In genomic region chr5:96365590-96365989, GRCm38 (mm10) we compare ENCODE assay signal across 30 mouse cellular contexts. TPM values are rescaled to one million over a fixed set of nuclear protein-coding genes. Genes with fewer than 3 reads are reported as not detected.
A peak's percentile ranks its signal among the peaks of the same experiment; 100 is the strongest.
DNase-seq lines count a peak whose midpoint lies in the region; ATAC-seq lines count a peak whose summit lies in the region.
"Had no signal": no experiment of that assay in that cellular context is flagged by ENCODE, and none has a peak within 500 bp of the region (broad histone marks: within the 10 kb centered on the region; RNA-seq: fewer than 3 reads in every experiment).

No protein-coding gene starts in this region.

- H3K36me3 ChIP-seq in heart, embryonic 10.5 days = no peaks in the 10 kb centered on the region
- H3K36me3 ChIP-seq in heart, embryonic 12.5 days = no peaks in the 10 kb centered on the region
- H3K36me3 ChIP-seq in midbrain, embryonic 10.5 days = no peaks in the 10 kb centered on the region
- H3K36me3 ChIP-seq: embryonic facial prominence, embryonic 13.5 days; embryonic facial prominence, embryonic 15.5 days; forebrain, embryonic 10.5 days; forebrain, embryonic 12.5 days; G1E had no signal

- H3K4me2 ChIP-seq in heart, embryonic 12.5 days = no peak overlapping the region
- H3K4me2 ChIP-seq: embryonic facial prominence, embryonic 13.5 days; embryonic facial prominence, embryonic 15.5 days; forebrain, embryonic 12.5 days had no signal

- WGBS in heart, embryonic 10.5 days = 61% methylated on average over 5 of the region's 5 CpGs
- 52% methylated on average over 5 of the region's 5 CpGs for WGBS in heart, embryonic 12.5 days
- WGBS in midbrain, embryonic 10.5 days = 88% methylated on average over 5 of the region's 5 CpGs

- no peaks in the 10 kb centered on the region for H3K9me3 ChIP-seq in heart, embryonic 10.5 days
- H3K9me3 ChIP-seq in heart, embryonic 12.5 days (replicated peaks) = no peaks in the 10 kb centered on the region
- H3K9me3 ChIP-seq in midbrain, embryonic 10.5 days (replicated peaks) = no peaks in the 10 kb centered on the region
- H3K9me3 ChIP-seq: embryonic facial prominence, embryonic 13.5 days; embryonic facial prominence, embryonic 15.5 days; forebrain, embryonic 10.5 days; forebrain, embryonic 12.5 days; G1E had no signal

- H3K4me1 ChIP-seq in heart, embryonic 10.5 days = peaks cover 21% of the 10 kb centered on the region
- peaks cover 10% of the 10 kb centered on the region for H3K4me1 ChIP-seq in heart, embryonic 12.5 days (replicated peaks)
- H3K4me1 ChIP-seq in midbrain, embryonic 10.5 days = no peaks in the 10 kb centered on the region
- H3K4me1 ChIP-seq: embryonic facial prominence, embryonic 13.5 days; embryonic facial prominence, embryonic 15.5 days had no signal

- DNase-seq in heart, embryonic 10.5 days (ENCODE audit: low spot score) = no peak
- peak; percentile 16 for DNase-seq in c-Kit-negative CD71-positive TER-119-positive erythroid progenitor cells, embryonic 14.5 days (ENCODE audit: low read depth, low spot score)
- peak; percentile 40 for DNase-seq in c-Kit-positive CD71-positive TER-119-positive erythroid progenitor cells, embryonic 14.5 days (ENCODE audit: low spot score)
- no peak for DNase-seq in midbrain, embryonic 10.5 days (ENCODE audit: low spot score)
- DNase-seq: adrenal gland, adult 8-10 months; adrenal gland, postnatal 14 days; adrenal gland, postnatal 36 days; B cell, adult 2 months; cerebellum, adult 11 months; cerebellum, adult 18-20 months; cerebellum, adult 8-10 months; cerebellum, adult 9-11 months; cerebellum, postnatal 14 days; cerebellum, postnatal 36 days; embryo, embryonic 11 days had no signal

- no peaks in the 10 kb centered on the region for H3K27me3 ChIP-seq in heart, embryonic 10.5 days (ENCODE audit: insufficient read depth, poor library complexity, severe bottlenecking)
- no peaks in the 10 kb centered on the region for H3K27me3 ChIP-seq in heart, embryonic 12.5 days (replicated peaks)
- no peaks in the 10 kb centered on the region for H3K27me3 ChIP-seq in midbrain, embryonic 10.5 days (ENCODE audit: low read depth, poor library complexity, severe bottlenecking)
- H3K27me3 ChIP-seq: CH12.LX; embryonic facial prominence, embryonic 13.5 days; embryonic facial prominence, embryonic 15.5 days; forebrain, embryonic 12.5 days had no signal

- no peak overlapping the region for H3K9ac ChIP-seq in heart, embryonic 12.5 days
- H3K9ac ChIP-seq: embryonic facial prominence, embryonic 13.5 days; embryonic facial prominence, embryonic 15.5 days; forebrain, embryonic 12.5 days had no signal

- ATAC-seq in heart, embryonic 12.5 days (ENCODE audit: insufficient number of reproducible peaks, low FRiP score) = no peak
- no peak for ATAC-seq in megakaryocyte progenitor cell, adult 5-6 weeks (replicated peaks; ENCODE audit: poor library complexity)
- ATAC-seq: activated CD4-positive, CD25-positive, alpha-beta regulatory T cell, adult 4 months; CD4-positive, CD25-positive, alpha-beta regulatory T cell, adult 4 months; forebrain, embryonic 14.5 days; forebrain, embryonic 16.5 days; Patski had no signal

- H3K27ac ChIP-seq in heart, embryonic 10.5 days = peak overlapping the region; percentile 76; the same call in 1 of the 2 replicates
- no peak overlapping the region for H3K27ac ChIP-seq in heart, embryonic 12.5 days (ENCODE audit: poor library complexity, severe bottlenecking)
- no peak overlapping the region for H3K27ac ChIP-seq in midbrain, embryonic 10.5 days (replicated peaks)
- H3K27ac ChIP-seq: embryonic facial prominence, embryonic 13.5 days; embryonic facial prominence, embryonic 15.5 days; forebrain, embryonic 10.5 days; forebrain, embryonic 12.5 days had no signal

- H3K4me3 ChIP-seq in heart, embryonic 10.5 days = no peak overlapping the region
- H3K4me3 ChIP-seq in heart, embryonic 12.5 days = no peak overlapping the region
- H3K4me3 ChIP-seq in midbrain, embryonic 10.5 days = no peak overlapping the region
- H3K4me3 ChIP-seq: embryonic facial prominence, embryonic 13.5 days; embryonic facial prominence, embryonic 15.5 days; erythroblast, embryonic 14.5 days; forebrain, embryonic 10.5 days; forebrain, embryonic 12.5 days had no signal

RNA-seq across cellular contexts. Expression of gene Fras1, which starts 8.2 kb away (rescaled TPM):
- 18.7 and 26.9 TPM in 2 replicates for polyA plus RNA-seq in heart, embryonic 10.5 days (2016; fragmentation: Nextera tagmentation; extraction: Ambion mirVana)
- 21.2 and 22.8 TPM in 2 replicates for polyA plus RNA-seq in heart, embryonic 12.5 days (2016; fragmentation: Nextera tagmentation; extraction: Ambion mirVana)
- not detected in 2 replicates for total RNA-seq in megakaryocyte progenitor cell, adult 5-6 weeks (2015)
- total RNA-seq in megakaryocyte progenitor cell, adult 5-6 weeks (2017) = not detected in 2 replicates
- 5.9 and 6.0 TPM in 2 replicates for polyA plus RNA-seq in midbrain, embryonic 10.5 days (2016; fragmentation: Nextera tagmentation; extraction: Ambion mirVana)
- total RNA-seq: common myeloid progenitor, adult 5-6 weeks had no signal

Comparison
In these comparisons a context has a peak if more than half of its experiments do, and no peak if none do; other contexts are left out.
1. DNase-seq: peak in c-Kit-negative CD71-positive TER-119-positive erythroid progenitor cells, embryonic 14.5 days (single experiment) and c-Kit-positive CD71-positive TER-119-positive erythroid progenitor cells, embryonic 14.5 days (single experiment); none in heart, embryonic 10.5 days (single experiment) and midbrain, embryonic 10.5 days (single experiment).